Mouse (Mus musculus) heart, embryonic 13.5 days (tissue): ENCODE measurements around the gene Gpatch8. TPM values are rescaled to one million over a fixed set of nuclear protein-coding genes. Genes with fewer than 3 reads are reported as not detected.

Source experiments
- ATAC-seq: fragments of 200-750 bp; cut with Nextera tagmentation; 2 replicates; pipeline ENCODE4 v1.8.0; 2017; ENCODE audit warnings: moderate TSS enrichment; ENCODE audit not compliant: insufficient number of reproducible peaks, low FRiP score, low TSS enrichment; ENCODE audit errors: extremely low read depth
- H3K27ac ChIP-seq: fragments of 300-500 bp; sonication (generic); replicated peaks from 2 replicates; pipeline ENCODE4 v1.5.1; 2015; ENCODE audit warnings: moderate library complexity, mild to moderate bottlenecking, inconsistent platforms
- H3K27me3 ChIP-seq: fragments of 300-500 bp; sonication (generic); replicated peaks from 2 replicates; pipeline ENCODE4 v1.6.1; 2015; ENCODE audit warnings: mild to moderate bottlenecking, inconsistent platforms
- H3K36me3 ChIP-seq: fragments of 300-500 bp; sonication (generic); 2 replicates; pipeline ENCODE4 v1.6.1; 2015; ENCODE audit warnings: mild to moderate bottlenecking, inconsistent platforms
- H3K4me1 ChIP-seq: fragments of 300-500 bp; sonication (generic); 2 replicates; pipeline ENCODE4 v1.6.1; 2015; ENCODE audit warnings: inconsistent platforms
- H3K4me2 ChIP-seq: fragments of 300-500 bp; sonication (generic); 2 replicates; pipeline ENCODE4 v1.6.1; 2015; ENCODE audit warnings: inconsistent platforms, mild to moderate bottlenecking, moderate library complexity
- H3K4me3 ChIP-seq: fragments of 300-500 bp; sonication (generic); 2 replicates; pipeline ENCODE4 v1.5.1; 2015; ENCODE audit warnings: moderate library complexity, mild to moderate bottlenecking, inconsistent platforms
- H3K9ac ChIP-seq: fragments of 300-500 bp; sonication (generic); 2 replicates; pipeline ENCODE4 v1.6.1; 2015; ENCODE audit warnings: inconsistent platforms, mild to moderate bottlenecking, moderate library complexity
- H3K9me3 ChIP-seq: fragments of 300-500 bp; sonication (generic); 2 replicates; pipeline ENCODE4 v1.6.1; 2016; ENCODE audit warnings: inconsistent platforms
- WGBS: fragments of 180-500 bp; shearing (Covaris S2); methylation state at CpG from one replicate; pipeline ENCODE4 v1.1.7; 2015; ENCODE audit warnings: mixed read lengths; 5-methylcytosine and 5-hydroxymethylcytosine counted together
- polyA plus RNA-seq: library from polyadenylated mRNA; unstranded; fragments of >200 nt; fragmentation: Nextera tagmentation; extraction: Ambion mirVana; gene quantifications from 2 replicates; pipeline ENCODE4 v1.2.1, GENCODE M21; 2015

The Gpatch8 gene
- polyA plus RNA-seq, 1 experiment from 2014 or later: 36.1 TPM

- peaks cover 15% of the 10 kb centered on the region for H3K27me3 ChIP-seq
- ATAC-seq: no peak
- 11% methylated on average over 77 of the region's 77 CpGs for WGBS
Measured at GRCm38 (mm10) chr11:102438212-102439092, 117.7 kb downstream of the Gpatch8 start.

DNA sequence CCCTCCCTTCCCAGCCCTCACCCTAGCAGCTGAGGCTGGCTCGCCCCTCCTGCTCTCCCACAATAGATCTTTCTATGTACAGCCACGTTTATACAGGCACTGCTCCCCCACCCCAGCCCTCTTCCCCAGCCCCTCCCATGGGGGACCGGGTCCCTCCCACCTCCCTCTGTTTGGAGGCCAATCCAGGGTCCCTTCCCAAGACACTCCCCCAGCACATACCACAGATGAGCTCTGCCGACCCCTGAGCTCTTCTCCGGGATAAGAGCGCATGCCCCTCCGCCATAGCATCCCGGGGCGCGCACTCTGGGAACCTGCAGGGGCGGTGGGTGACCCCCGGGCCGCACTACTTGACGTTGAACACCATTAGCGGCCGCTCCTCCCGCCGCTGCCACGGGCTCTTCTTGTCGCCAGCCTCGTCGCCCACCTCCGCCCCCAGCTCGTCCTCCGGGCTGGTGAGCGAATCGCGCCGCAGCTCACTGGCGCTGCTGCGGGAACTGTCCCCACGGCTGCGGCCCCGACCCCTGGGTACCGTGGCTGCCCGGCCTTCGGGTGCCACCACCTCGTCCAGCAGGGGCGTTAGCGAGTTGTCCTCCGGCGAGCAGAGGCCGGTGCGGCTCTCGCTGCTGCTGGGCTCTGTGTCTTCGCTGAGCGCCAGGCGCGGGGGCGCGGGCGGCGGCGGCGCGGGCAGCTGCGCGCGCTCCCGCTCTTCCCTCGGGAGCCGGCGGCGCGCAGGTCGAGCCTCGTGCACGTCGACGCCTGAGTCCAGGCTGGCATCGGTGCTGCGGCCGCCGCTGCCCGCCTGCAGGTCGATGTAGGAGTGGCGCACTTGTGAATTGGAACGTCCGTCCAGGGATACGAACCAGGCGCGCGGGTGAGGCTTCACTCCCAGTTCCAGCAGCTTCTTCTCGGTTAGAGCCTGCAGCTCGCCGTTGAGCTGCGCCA lies 118.8 kb downstream of the Gpatch8 start:
- peaks cover 41% of the 10 kb centered on the region for H3K4me1 ChIP-seq
- H3K9me3 ChIP-seq: no peaks in the 10 kb centered on the region
- peak overlapping the region; percentile 42 for H3K27ac ChIP-seq
- ATAC-seq: peak; percentile 40; the same call in 1 of the 2 replicates
- peak overlapping the region; percentile 86 for H3K4me2 ChIP-seq
- peak overlapping the region; percentile 56 for H3K4me3 ChIP-seq
- WGBS: 13% methylated on average over 79 of the region's 87 CpGs
- H3K9ac ChIP-seq: peak overlapping the region; percentile 83
- peaks cover 15% of the 10 kb centered on the region for H3K27me3 ChIP-seq
- H3K36me3 ChIP-seq: peaks cover 91% of the 10 kb centered on the region

More at GRCm38 (mm10) chr11:102438212-102439092, 117.7 kb downstream of the Gpatch8 start:
- no peaks in the 10 kb centered on the region for H3K9me3 ChIP-seq
- H3K4me1 ChIP-seq: peaks cover 36% of the 10 kb centered on the region
- H3K36me3 ChIP-seq: peaks cover 95% of the 10 kb centered on the region
- peak overlapping the region; percentile 83 for H3K9ac ChIP-seq
- H3K27ac ChIP-seq: peak overlapping the region; percentile 13; the same call in 1 of the 2 replicates
- peak overlapping the region; percentile 86 for H3K4me2 ChIP-seq
- peak overlapping the region; percentile 56 for H3K4me3 ChIP-seq

DNA sequence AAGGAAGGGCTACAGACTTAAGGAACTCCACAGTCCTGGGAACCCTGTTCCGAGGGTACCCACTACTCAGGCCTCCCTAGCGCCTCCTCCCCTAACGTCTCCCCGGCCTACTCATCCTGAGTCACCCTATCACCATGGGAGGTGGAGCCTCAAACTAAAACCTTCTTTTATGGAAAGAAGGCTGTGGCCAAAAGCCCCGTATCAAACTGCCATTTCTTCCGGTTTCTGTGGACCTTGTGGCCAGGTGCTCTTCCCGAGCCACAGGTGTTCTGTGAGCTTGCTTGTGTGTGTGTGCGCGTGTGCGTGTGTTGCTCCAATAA lies 119.8 kb downstream of the Gpatch8 start:
- no peak overlapping the region for H3K9ac ChIP-seq
- H3K27ac ChIP-seq: no peak overlapping the region
- no peak for ATAC-seq
- peaks cover 15% of the 10 kb centered on the region for H3K27me3 ChIP-seq
- no peaks in the 10 kb centered on the region for H3K9me3 ChIP-seq
- no peak overlapping the region for H3K4me3 ChIP-seq
- H3K36me3 ChIP-seq: peaks cover 81% of the 10 kb centered on the region
- H3K4me1 ChIP-seq: peaks cover 49% of the 10 kb centered on the region
- H3K4me2 ChIP-seq: no peak overlapping the region
- WGBS: 80% methylated on average over 10 of the region's 10 CpGs

GRCm38 (mm10) chr11:102435754-102436470 lies 120.3 kb downstream of the Gpatch8 start:
- peaks cover 54% of the 10 kb centered on the region for H3K4me1 ChIP-seq

DNA sequence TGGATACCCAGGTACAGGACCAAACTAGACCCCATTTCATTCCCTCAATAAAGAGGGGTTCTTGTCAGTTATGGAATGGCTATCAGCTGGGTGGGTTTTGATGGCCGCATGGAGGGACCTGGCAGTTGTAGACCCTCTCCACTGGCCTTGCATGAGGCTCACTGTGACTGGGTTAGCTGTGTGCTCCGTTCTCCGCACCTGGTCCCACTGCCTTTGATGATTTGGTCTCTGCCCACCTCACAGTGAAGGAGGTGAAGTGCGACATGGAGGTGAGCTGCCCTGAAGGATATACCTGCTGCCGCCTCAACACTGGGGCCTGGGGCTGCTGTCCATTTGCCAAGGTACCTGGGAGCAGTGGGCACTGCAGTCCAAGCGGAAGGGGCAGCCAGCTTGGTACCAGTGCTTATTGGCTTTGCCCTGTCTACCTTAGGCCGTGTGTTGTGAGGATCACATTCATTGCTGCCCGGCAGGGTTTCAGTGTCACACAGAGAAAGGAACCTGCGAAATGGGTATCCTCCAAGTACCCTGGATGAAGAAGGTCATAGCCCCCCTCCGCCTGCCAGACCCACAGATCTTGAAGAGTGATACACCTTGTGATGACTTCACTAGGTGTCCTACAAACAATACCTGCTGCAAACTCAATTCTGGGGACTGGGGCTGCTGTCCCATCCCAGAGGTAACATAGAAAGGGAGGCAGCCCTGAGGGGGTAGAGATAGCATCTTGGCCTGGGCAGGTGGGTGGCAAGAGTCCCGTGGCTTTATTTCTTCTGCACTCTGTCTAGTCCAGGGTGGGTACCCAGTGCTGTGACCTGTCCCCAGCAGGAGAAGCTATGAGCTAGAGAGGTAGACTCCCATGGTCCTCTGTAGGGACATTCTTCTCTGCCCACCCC lies 121.1 kb downstream of the Gpatch8 start:
- Histone ChIP-seq H3K27ac (no peak overlapping the region), H3K4me2 (no peak overlapping the region), H3K27me3 (peaks cover 15% of the 10 kb centered on the region), H3K4me1 (peaks cover 54% of the 10 kb centered on the region), H3K9me3 (no peaks in the 10 kb centered on the region), H3K4me3 (no peak overlapping the region), H3K9ac (peak overlapping the region; percentile 37; the same call in 1 of the 2 replicates), H3K36me3 (peaks cover 67% of the 10 kb centered on the region)
- no peak for ATAC-seq
- WGBS: 79% methylated on average over 11 of the region's 11 CpGs

More at GRCm38 (mm10) chr11:102435754-102436470, 120.3 kb downstream of the Gpatch8 start:
- Histone ChIP-seq H3K27ac (no peak overlapping the region), H3K27me3 (peaks cover 15% of the 10 kb centered on the region), H3K36me3 (peaks cover 76% of the 10 kb centered on the region), H3K9me3 (no peaks in the 10 kb centered on the region), H3K9ac (0 out of 2 replicates have a peak overlapping the region, but pooled peaks have one; percentile 8), H3K4me2 (no peak overlapping the region), H3K4me3 (no peak overlapping the region)
- no peak for ATAC-seq
- 84% methylated on average over 18 of the region's 18 CpGs for whole genome bisulfite sequencing

- no peak for ATAC-seq
- WGBS: 13% methylated on average over 7 of the region's 7 CpGs
Measured at GRCm38 (mm10) chr11:102434406-102434805, 121.8 kb downstream of the Gpatch8 start.

GRCm38 (mm10) chr11:102433866-102434265 lies 122.3 kb downstream of the Gpatch8 start:
- 90% methylated on average over 7 of the region's 7 CpGs for WGBS
- H3K9ac ChIP-seq: peak overlapping the region; percentile 28; the same call in 1 of the 2 replicates
- no peak overlapping the region for H3K4me2 ChIP-seq
- peaks cover 4% of the 10 kb centered on the region; the same call in 1 of the 2 replicates for H3K27me3 ChIP-seq
- no peak overlapping the region for H3K27ac ChIP-seq
- H3K4me1 ChIP-seq: peaks cover 63% of the 10 kb centered on the region
- H3K4me3 ChIP-seq: no peak overlapping the region
- no peaks in the 10 kb centered on the region for H3K9me3 ChIP-seq
- no peak for ATAC-seq
- peaks cover 55% of the 10 kb centered on the region for H3K36me3 ChIP-seq

More at GRCm38 (mm10) chr11:102434406-102434805, 121.8 kb downstream of the Gpatch8 start:
- no peak overlapping the region for H3K4me3 ChIP-seq
- peaks cover 61% of the 10 kb centered on the region for H3K36me3 ChIP-seq
- H3K4me2 ChIP-seq: no peak overlapping the region
- H3K27ac ChIP-seq: no peak overlapping the region
- peaks cover 9% of the 10 kb centered on the region for H3K27me3 ChIP-seq
- H3K9ac ChIP-seq: peak overlapping the region; percentile 37
- H3K4me1 ChIP-seq: peaks cover 58% of the 10 kb centered on the region
- H3K9me3 ChIP-seq: no peaks in the 10 kb centered on the region

GRCm38 (mm10) chr11:102432896-102433295 lies 123.3 kb downstream of the Gpatch8 start:
- H3K4me2 ChIP-seq: peak overlapping the region; percentile 24; the same call in 1 of the 2 replicates

GRCm38 (mm10) chr11:102432115-102432843 lies 123.9 kb downstream of the Gpatch8 start:
- peaks cover 39% of the 10 kb centered on the region for H3K36me3 ChIP-seq
- no peaks in the 10 kb centered on the region for H3K9me3 ChIP-seq
- H3K4me2 ChIP-seq: peak overlapping the region; percentile 24
- H3K27ac ChIP-seq: no peak overlapping the region
- peak overlapping the region; percentile 71 for H3K9ac ChIP-seq
- no peaks in the 10 kb centered on the region for H3K27me3 ChIP-seq
- peak overlapping the region; percentile 14; the same call in 1 of the 2 replicates for H3K4me3 ChIP-seq
- no peak for ATAC-seq
- H3K4me1 ChIP-seq: peaks cover 48% of the 10 kb centered on the region
- 53% methylated on average over 16 of the region's 16 CpGs for WGBS

More at GRCm38 (mm10) chr11:102432896-102433295, 123.3 kb downstream of the Gpatch8 start:
- Histone ChIP-seq H3K9ac (peak overlapping the region; percentile 50; the same call in 1 of the 2 replicates), H3K9me3 (no peaks in the 10 kb centered on the region), H3K4me3 (no peak overlapping the region), H3K36me3 (peaks cover 46% of the 10 kb centered on the region), H3K27me3 (no peaks in the 10 kb centered on the region), H3K4me1 (peaks cover 54% of the 10 kb centered on the region), H3K27ac (no peak overlapping the region)
- WGBS: 85% methylated on average over 6 of the region's 6 CpGs
- ATAC-seq: no peak
